Mouse (Mus musculus): ENCODE measurements around the gene Cox10. TPM values are rescaled to one million over a fixed set of nuclear protein-coding genes. Genes with fewer than 3 reads are reported as not detected.

The Cox10 gene
- polyA plus RNA-seq, 1 experiment from 2014 or later, result 24.7 TPM

DNA sequence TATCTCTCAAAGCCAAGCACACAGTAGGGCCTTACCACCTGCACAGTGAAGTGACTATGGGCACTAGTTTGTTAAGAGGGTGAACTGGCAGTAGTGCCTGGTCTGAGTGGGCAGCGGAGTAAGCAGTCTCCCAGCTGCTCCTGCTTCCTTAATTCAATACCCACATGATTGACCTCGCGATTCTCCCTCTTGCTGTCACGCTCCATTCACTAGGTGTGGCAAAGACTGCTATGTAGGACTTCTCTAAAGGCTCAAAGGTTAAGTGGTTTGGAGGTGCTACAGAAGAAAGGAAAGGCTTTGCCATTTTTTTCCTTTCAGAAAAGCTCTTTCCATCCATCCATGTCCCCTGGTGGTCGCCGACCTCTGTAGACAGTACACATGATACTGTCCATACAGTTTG, 108.5 kb downstream of the Cox10 start:
- Histone ChIP-seq H3K27ac (replicated peaks; ENCODE audit: low read depth, low read length) (no peak overlapping the region), H3K4me3 (ENCODE audit: low read depth, low read length) (no peak overlapping the region), H3K36me3 (ENCODE audit: control insufficient read depth, insufficient read depth, low read length) (no peaks in the 10 kb centered on the region), H3K9me3 (ENCODE audit: control insufficient read depth, low read length) (no peaks in the 10 kb centered on the region), H3K27me3 (replicated peaks; ENCODE audit: control insufficient read depth, insufficient read depth, low read length) (no peaks in the 10 kb centered on the region), H3K4me2 (ENCODE audit: low read depth, low read length) (no peak overlapping the region), H3K9ac (ENCODE audit: low read depth, low read length) (no peak overlapping the region), H3K4me1 (ENCODE audit: control insufficient read depth, insufficient read depth, low read length) (peaks cover 5% of the 10 kb centered on the region)
- no peak for DNase-seq (ENCODE audit: low spot score)
- no peak for ATAC-seq (ENCODE audit: low read depth)
- WGBS, result 90% methylated on average over 6 of the region's 6 CpGs

DNA sequence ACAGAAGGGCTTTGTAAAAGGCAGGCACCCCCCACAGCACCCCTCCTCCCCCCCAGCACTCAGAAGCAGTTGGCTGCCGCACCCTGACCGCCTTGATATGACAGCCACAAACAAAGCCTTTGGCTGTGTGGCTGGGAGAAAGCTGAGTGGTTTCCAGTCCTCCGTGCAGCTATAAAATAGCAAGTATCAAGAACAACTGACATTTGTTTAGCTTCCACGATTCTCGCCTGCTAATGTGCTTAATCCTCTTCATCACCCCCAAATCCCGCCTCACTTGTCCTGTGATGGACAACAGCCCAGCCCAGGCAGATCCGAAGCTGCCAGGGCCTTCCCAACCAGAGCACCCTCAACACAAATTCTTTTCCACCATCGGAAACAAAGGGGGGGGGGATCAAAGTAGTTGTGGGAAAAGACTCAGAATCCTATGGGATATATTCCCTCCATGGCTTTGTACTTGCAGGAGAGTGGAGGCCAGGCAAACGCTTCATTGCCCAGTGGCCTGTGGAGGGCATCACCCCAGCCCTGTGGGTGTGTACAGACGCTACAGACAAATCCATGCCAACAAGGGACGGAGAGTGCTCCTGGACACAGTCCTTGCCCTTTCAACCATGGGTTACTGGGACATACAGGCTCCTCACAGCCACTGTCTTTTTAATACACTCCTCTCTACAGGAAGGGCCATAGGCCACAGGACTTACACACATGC, 109.9 kb downstream of the Cox10 start:
- Histone ChIP-seq H3K9me3 (ENCODE audit: control insufficient read depth, low read length) (no peaks in the 10 kb centered on the region), H3K4me3 (ENCODE audit: low read depth, low read length) (no peak overlapping the region), H3K36me3 (ENCODE audit: control insufficient read depth, insufficient read depth, low read length) (no peaks in the 10 kb centered on the region), H3K4me2 (ENCODE audit: low read depth, low read length) (no peak overlapping the region), H3K27me3 (replicated peaks; ENCODE audit: control insufficient read depth, insufficient read depth, low read length) (no peaks in the 10 kb centered on the region), H3K9ac (ENCODE audit: low read depth, low read length) (0 out of 2 replicates have a peak overlapping the region, but pooled peaks have one; percentile 43), H3K4me1 (ENCODE audit: control insufficient read depth, insufficient read depth, low read length) (peaks cover 5% of the 10 kb centered on the region), H3K27ac (replicated peaks; ENCODE audit: low read depth, low read length) (0 out of 2 replicates have a peak overlapping the region, but pooled peaks have one; percentile 1)
- DNase-seq (ENCODE audit: low spot score), result peak; percentile 47
- no peak; the same call in 1 of the 2 replicates for ATAC-seq (ENCODE audit: low read depth)
- 46% methylated on average over 11 of the region's 11 CpGs for WGBS

DNA sequence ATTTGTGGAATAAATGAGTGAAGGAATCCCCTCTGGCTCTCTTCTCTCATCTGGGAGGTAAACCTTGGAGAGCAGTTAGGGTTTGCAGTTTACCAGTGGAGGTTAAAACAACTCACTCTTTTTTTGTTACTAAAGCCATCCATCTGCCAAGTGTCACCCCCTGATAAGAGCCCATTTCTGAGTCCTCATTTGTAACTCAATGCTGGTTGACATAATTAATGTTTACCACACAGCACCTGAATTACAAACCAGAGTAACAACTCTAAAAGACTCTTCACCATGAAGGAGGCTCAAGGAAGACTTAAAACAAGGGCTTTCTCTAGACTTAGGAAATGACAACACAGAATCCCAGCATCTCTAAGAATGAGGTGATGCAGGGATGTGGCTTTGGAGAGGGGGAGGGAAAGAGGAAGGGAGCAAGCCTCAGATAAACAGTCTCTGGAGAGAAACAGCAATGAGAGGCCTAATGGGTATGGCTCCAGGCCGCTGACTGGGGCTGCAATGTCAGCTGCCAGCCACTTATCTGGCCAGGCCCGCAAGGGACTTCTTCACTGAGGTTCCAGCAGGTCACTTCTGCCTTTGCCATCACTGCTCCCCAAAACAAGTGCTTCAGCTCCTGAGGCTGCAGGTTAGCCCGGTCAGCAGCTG, 110.8 kb downstream of the Cox10 start:
- H3K4me1 ChIP-seq (ENCODE audit: control insufficient read depth, insufficient read depth, low read length), result peaks cover 5% of the 10 kb centered on the region

DNA sequence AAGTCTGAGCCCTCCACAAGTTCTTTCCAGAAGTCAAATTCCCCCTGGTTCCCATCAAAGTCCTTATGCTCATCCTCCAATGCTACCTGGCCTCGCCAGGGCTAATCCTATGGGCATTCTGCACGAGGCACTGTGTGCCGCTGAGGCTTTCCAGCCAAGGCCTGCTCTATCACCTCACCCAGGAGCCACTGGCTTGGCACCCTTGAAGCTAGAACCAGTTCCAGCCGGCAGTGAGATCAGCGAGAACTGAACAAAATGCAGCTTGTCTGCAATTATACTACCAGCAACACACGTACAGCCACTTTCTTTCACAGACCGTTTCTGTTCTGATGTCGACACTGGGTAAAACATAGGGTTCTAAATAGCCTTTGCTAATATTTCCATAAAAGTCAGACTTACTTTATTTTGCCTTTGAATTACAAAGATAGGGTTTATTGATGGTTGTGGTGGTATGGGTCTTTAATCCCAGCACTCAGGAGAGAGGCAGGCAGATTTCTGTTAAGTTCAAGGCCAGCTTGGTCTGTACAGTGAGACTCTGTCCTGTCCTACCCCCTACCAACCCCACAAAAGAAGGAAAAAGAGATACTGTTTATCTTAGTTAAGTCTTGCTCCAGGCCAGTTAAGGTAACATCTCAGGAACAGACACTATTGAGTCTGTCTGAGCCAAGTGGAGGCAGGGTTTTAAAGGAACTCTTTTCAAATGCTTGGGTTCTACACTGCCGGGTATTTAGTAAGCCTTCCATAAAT, 111.5 kb downstream of the Cox10 start:
- ATAC-seq (ENCODE audit: low read depth), result no peak

More for the DNA sequence above, 110.8 kb downstream of the Cox10 start:
- Histone ChIP-seq H3K36me3 (ENCODE audit: control insufficient read depth, insufficient read depth, low read length) (peaks cover 4% of the 10 kb centered on the region; the same call in 1 of the 2 replicates), H3K9me3 (ENCODE audit: control insufficient read depth, low read length) (no peaks in the 10 kb centered on the region), H3K9ac (ENCODE audit: low read depth, low read length) (no peak overlapping the region), H3K27me3 (replicated peaks; ENCODE audit: control insufficient read depth, insufficient read depth, low read length) (no peaks in the 10 kb centered on the region), H3K27ac (replicated peaks; ENCODE audit: low read depth, low read length) (0 out of 2 replicates have a peak overlapping the region, but pooled peaks have one; percentile 1), H3K4me3 (ENCODE audit: low read depth, low read length) (no peak overlapping the region), H3K4me2 (ENCODE audit: low read depth, low read length) (no peak overlapping the region)
- DNase-seq (ENCODE audit: low spot score) (no peak), ATAC-seq (ENCODE audit: low read depth) (no peak)
- WGBS, result 45% methylated on average over 3 of the region's 3 CpGs

DNA sequence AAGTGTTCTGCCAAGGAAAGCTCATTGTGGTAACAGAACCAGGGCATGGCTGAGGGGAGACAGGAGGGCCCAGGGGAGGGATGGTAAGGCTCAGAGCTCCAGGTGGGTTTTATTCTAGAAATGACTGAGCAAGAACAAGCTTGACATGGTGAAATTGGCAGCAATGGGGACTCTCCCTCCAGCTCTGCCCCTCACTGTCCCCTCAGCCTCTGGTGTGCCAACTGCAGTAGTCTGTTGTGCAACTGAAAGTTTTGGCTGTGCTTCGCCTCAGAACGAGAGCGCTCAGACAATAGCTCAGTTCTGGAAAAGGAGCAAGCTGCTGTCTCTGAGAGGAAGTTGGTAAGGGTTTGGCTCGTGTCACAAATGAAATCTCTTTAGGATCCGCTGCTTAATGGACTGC, 113.8 kb downstream of the Cox10 start:
- WGBS, result 68% methylated on average over 5 of the region's 5 CpGs
- no peak for DNase-seq (ENCODE audit: low spot score)
- Histone ChIP-seq H3K4me3 (ENCODE audit: low read depth, low read length) (no peak overlapping the region), H3K4me1 (ENCODE audit: control insufficient read depth, insufficient read depth, low read length) (peaks cover 5% of the 10 kb centered on the region), H3K36me3 (ENCODE audit: control insufficient read depth, insufficient read depth, low read length) (peaks cover 10% of the 10 kb centered on the region; the same call in 1 of the 2 replicates), H3K9ac (ENCODE audit: low read depth, low read length) (no peak overlapping the region), H3K9me3 (ENCODE audit: control insufficient read depth, low read length) (no peaks in the 10 kb centered on the region), H3K4me2 (ENCODE audit: low read depth, low read length) (no peak overlapping the region), H3K27me3 (replicated peaks; ENCODE audit: control insufficient read depth, insufficient read depth, low read length) (no peaks in the 10 kb centered on the region), H3K27ac (replicated peaks; ENCODE audit: low read depth, low read length) (no peak overlapping the region)
- no peak for ATAC-seq (ENCODE audit: low read depth)

More for the DNA sequence above, 111.5 kb downstream of the Cox10 start:
- WGBS, result 70% methylated on average over 9 of the region's 9 CpGs
- peaks cover 5% of the 10 kb centered on the region for H3K4me1 ChIP-seq (ENCODE audit: control insufficient read depth, insufficient read depth, low read length)
- no peak overlapping the region for H3K4me2 ChIP-seq (ENCODE audit: low read depth, low read length)
- H3K9ac ChIP-seq (ENCODE audit: low read depth, low read length), result no peak overlapping the region
- no peak overlapping the region; the same call in 1 of the 2 replicates for H3K27ac ChIP-seq (replicated peaks; ENCODE audit: low read depth, low read length)
- no peak for DNase-seq (ENCODE audit: low spot score)
- no peak overlapping the region for H3K4me3 ChIP-seq (ENCODE audit: low read depth, low read length)
- no peaks in the 10 kb centered on the region for H3K27me3 ChIP-seq (replicated peaks; ENCODE audit: control insufficient read depth, insufficient read depth, low read length)
- no peaks in the 10 kb centered on the region for H3K9me3 ChIP-seq (ENCODE audit: control insufficient read depth, low read length)
- peaks cover 10% of the 10 kb centered on the region; the same call in 1 of the 2 replicates for H3K36me3 ChIP-seq (ENCODE audit: control insufficient read depth, insufficient read depth, low read length)

DNA sequence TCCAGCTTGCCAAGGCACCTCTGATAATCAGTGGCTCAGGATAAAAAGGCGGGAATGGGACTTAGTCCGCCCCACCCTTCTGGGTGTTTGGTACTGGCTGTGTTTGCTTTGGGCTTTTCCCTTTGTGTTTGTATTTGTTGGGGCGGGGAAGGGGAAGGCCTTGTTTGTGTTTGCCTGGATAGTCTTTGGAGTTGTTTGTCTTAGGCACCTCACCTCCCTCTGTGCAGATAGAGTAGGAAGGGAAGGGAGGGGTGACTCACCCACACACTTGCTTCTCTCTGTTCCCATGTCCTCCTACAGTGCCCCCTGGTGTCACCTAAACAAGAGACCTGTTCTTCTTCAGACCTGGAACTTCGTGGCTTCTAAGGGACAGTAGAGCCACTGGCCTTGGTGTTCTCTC, 122.1 kb downstream of the Cox10 start:
- peak; percentile 62 for DNase-seq (ENCODE audit: low spot score)
- Histone ChIP-seq H3K27ac (replicated peaks; ENCODE audit: low read depth, low read length) (no peak overlapping the region), H3K27me3 (replicated peaks; ENCODE audit: control insufficient read depth, insufficient read depth, low read length) (no peaks in the 10 kb centered on the region), H3K4me3 (ENCODE audit: low read depth, low read length) (no peak overlapping the region), H3K4me2 (ENCODE audit: low read depth, low read length) (no peak overlapping the region), H3K4me1 (ENCODE audit: control insufficient read depth, insufficient read depth, low read length) (peaks cover 5% of the 10 kb centered on the region), H3K36me3 (ENCODE audit: control insufficient read depth, insufficient read depth, low read length) (no peaks in the 10 kb centered on the region), H3K9me3 (ENCODE audit: control insufficient read depth, low read length) (no peaks in the 10 kb centered on the region), H3K9ac (ENCODE audit: low read depth, low read length) (no peak overlapping the region; the same call in 1 of the 2 replicates)
- WGBS, result 52% methylated on average over 4 of the region's 4 CpGs
- ATAC-seq (ENCODE audit: low read depth), result no peak

DNA sequence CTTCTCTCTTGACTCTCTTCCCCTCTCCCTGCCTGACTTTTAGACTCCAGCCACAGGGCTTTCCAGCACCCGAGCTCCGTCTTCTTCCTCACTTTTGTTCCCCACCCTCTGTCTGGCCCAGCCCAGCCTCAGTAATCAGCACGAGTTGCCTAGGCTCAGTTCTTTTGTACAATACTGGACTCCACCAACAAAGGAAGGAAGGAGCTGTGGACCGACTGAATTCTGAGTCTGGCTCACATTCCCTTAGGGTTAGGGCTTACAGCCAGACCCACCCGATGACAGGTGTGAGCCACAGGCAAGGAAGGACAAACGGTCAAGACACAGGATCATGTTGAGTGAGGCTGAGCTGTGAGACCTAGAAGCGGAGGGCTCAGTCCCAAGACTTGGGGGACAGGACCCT, 122.5 kb downstream of the Cox10 start:
- 39% methylated on average over 7 of the region's 7 CpGs for WGBS

DNA sequence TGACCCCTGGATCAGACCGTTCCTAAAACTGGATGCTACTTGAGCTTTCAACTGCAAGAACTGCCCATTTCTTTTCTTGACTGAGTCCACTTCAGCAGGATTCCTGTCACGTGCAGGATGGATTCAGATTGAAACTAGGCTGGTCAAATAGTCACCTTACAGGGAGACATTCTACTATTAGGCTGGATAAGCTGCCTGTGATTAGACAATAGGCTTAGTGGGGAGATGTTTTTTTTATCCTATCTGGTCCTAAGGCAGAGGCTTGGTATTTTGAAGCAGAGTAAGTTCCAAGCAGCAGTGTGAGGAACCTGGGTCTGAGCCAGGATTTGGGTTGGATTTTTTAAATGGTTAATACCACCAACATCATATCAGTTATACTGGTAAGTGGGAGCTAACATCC, 125.4 kb downstream of the Cox10 start:
- no peak overlapping the region for H3K4me2 ChIP-seq (ENCODE audit: low read depth, low read length)
- peaks cover 11% of the 10 kb centered on the region for H3K4me1 ChIP-seq (ENCODE audit: control insufficient read depth, insufficient read depth, low read length)
- DNase-seq (ENCODE audit: low spot score) (no peak), ATAC-seq (ENCODE audit: low read depth) (no peak)
- no peaks in the 10 kb centered on the region for H3K36me3 ChIP-seq (ENCODE audit: control insufficient read depth, insufficient read depth, low read length)
- WGBS, result 88% methylated on average over 2 of the region's 2 CpGs
- H3K9ac ChIP-seq (ENCODE audit: low read depth, low read length), result no peak overlapping the region
- no peak overlapping the region for H3K4me3 ChIP-seq (ENCODE audit: low read depth, low read length)
- no peak overlapping the region for H3K27ac ChIP-seq (replicated peaks; ENCODE audit: low read depth, low read length)
- H3K27me3 ChIP-seq (replicated peaks; ENCODE audit: control insufficient read depth, insufficient read depth, low read length), result no peaks in the 10 kb centered on the region
- H3K9me3 ChIP-seq (ENCODE audit: control insufficient read depth, low read length), result no peaks in the 10 kb centered on the region

More for the DNA sequence above, 122.5 kb downstream of the Cox10 start:
- no peak overlapping the region for H3K4me2 ChIP-seq (ENCODE audit: low read depth, low read length)
- H3K9ac ChIP-seq (ENCODE audit: low read depth, low read length), result no peak overlapping the region
- H3K27me3 ChIP-seq (replicated peaks; ENCODE audit: control insufficient read depth, insufficient read depth, low read length), result no peaks in the 10 kb centered on the region
- no peak for ATAC-seq (ENCODE audit: low read depth)
- H3K4me1 ChIP-seq (ENCODE audit: control insufficient read depth, insufficient read depth, low read length), result peaks cover 9% of the 10 kb centered on the region
- no peak overlapping the region for H3K27ac ChIP-seq (replicated peaks; ENCODE audit: low read depth, low read length)
- DNase-seq (ENCODE audit: low spot score), result no peak
- H3K4me3 ChIP-seq (ENCODE audit: low read depth, low read length), result no peak overlapping the region
- no peaks in the 10 kb centered on the region for H3K9me3 ChIP-seq (ENCODE audit: control insufficient read depth, low read length)
- no peaks in the 10 kb centered on the region for H3K36me3 ChIP-seq (ENCODE audit: control insufficient read depth, insufficient read depth, low read length)

All from embryonic facial prominence, embryonic 14.5 days (tissue).